Mouse (Mus musculus): ENCODE data around the gene Tceal7.
"Not testable (repeated sequence)": the region's sequence is repeated elsewhere in the genome, so short reads cannot be mapped to it uniquely, and the experiment has no call there.

Tceal7 gene

GRCm38 (mm10) chrX:136248811-136249210 is 34.2 kb downstream of the Tceal7 start:
- no peak for DNase-seq (ENCODE audit: low read depth)

- DNase-seq (ENCODE audit: low read depth) = no peak
These were observed 35.1 kb downstream of the Tceal7 start for GRCm38 (mm10) chrX:136249671-136250070.

- no peak for DNase-seq (ENCODE audit: low read depth)
These were observed 37.6 kb downstream of the Tceal7 start for GRCm38 (mm10) chrX:136252023-136252729.

GRCm38 (mm10) chrX:136267720-136268119 is 53.1 kb downstream of the Tceal7 start:
- no peak for DNase-seq (ENCODE audit: low read depth)

- no peak for DNase-seq (ENCODE audit: low read depth)
These were observed 53.6 kb downstream of the Tceal7 start for GRCm38 (mm10) chrX:136268173-136268572.

GRCm38 (mm10) chrX:136269743-136270392 is 55.3 kb downstream of the Tceal7 start, which contains the start of gene Bex3:
Bex3 (plus strand) TSS chrX:136270253.
- not testable (repeated sequence) for DNase-seq (ENCODE audit: low read depth)

- DNase-seq (ENCODE audit: low read depth) = not testable (repeated sequence)
These were observed 56.0 kb downstream of the Tceal7 start for GRCm38 (mm10) chrX:136270393-136271111.

- DNase-seq (ENCODE audit: low read depth) = no peak
These were observed 60.0 kb downstream of the Tceal7 start for GRCm38 (mm10) chrX:136274542-136274941.

- DNase-seq (ENCODE audit: low read depth) = no peak
These were observed 60.8 kb downstream of the Tceal7 start for GRCm38 (mm10) chrX:136275386-136275785.
